Mouse (Mus musculus) lung, adult 18-20 months (tissue): Measurements from ENCODE around the gene Bmp8a.
"Not testable (repeated sequence)": the region's sequence is repeated elsewhere in the genome, so short reads cannot be mapped to it uniquely, and the experiment has no call there.

Source experiments
- DNase-seq, 2 experiments: peaks; one replicate each; pipeline ENCODE4 v3.0.0; 2022; ENCODE audit warnings: mixed read lengths in 2 of 2

Bmp8a gene

GRCm38 (mm10) chr4:123328946-123329345, 14.1 kb downstream of the Bmp8a start:
- no peak for DNase-seq

GRCm38 (mm10) chr4:123327630-123328029, 15.4 kb downstream of the Bmp8a start:
- DNase-seq = no peak

DNA sequence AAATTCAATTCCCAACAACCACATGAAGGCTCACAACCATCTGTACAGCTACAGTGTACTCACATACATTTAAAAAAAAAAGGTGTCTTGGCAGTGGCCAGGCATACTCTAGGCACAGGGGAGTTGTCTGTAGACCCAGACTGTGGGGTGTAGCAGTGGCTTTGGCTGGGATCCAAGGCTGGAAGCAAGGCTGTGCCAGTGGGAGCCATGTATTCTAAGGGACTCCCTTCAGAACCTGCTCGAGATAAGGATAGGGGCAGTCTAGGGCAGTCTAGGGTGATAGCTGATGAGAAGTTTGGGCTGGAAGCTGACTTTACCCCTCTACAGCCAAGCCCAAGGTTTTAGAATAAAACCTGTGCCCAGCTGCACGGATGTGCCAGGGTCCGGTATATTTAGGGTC, 17.0 kb downstream of the Bmp8a start:
- DNase-seq = no peak

GRCm38 (mm10) chr4:123323534-123323933, 19.5 kb downstream of the Bmp8a start, which contains the start of gene Oxct2a:
Gene Oxct2a (minus strand): TSS chr4:123323634.
- DNase-seq = no peak

DNA sequence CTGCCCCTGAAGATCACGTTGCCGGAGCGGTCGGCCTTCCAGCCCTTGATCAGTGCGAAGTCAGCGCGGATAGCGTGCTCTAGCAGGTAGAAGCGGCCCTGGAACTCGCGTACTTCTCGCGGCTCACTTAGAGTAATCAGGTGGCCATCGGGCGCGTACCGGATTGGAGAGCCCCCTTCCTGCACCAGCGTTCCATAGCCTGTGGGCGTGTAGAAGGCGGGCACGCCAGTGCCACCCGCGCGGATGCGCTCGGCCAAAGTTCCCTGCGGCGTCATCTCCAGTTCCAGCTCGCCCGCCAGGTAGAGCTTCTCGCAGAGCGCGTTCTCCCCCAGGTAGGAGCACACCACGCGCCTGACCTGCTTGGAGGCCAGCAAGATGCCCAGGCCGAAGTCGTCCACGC, 20.1 kb downstream of the Bmp8a start:
- not testable (repeated sequence) for DNase-seq

GRCm38 (mm10) chr4:123314497-123314896, 28.6 kb downstream of the Bmp8a start:
- DNase-seq = no peak

DNA sequence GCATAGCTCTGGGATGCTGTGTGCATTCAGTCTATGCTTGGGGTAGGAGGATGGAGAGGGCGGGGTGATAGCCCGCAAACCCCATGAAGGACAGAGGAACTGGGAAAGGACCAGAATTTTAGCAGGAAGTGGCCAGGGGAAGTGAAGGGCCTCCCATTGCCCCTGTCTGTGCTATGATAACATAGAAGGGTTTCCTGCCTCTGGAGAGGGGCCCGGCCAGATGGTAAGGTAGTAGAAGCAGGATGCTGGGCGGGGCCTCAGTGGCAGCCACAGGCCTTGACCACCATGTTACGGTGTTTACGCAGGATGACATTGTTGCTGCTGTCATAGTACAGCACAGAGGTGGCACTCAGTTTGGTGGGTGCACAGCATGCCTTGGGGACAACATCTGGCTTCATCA, 30.0 kb downstream of the Bmp8a start:
- DNase-seq = no peak

GRCm38 (mm10) chr4:123311845-123312244, 31.2 kb downstream of the Bmp8a start:
- no peak for DNase-seq

DNA sequence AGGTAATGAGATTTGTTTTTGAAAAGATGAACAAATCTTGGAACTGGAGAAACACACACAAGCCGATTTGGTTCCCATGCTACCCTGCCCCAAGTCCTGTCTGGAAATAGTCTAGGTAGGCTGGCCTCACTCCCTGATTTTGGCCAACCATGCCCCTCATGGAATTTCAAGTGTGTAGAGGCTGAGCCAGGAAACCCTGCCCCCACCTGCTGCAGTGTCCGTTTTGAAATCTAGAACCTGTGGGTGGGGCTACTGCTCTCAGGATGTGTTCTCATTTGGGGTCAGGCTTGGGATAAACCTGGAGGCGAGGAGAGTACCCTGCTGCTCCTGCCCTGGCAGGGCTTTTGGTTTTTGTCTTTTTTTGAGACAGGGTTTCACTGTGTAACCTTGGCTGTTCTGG, 34.8 kb downstream of the Bmp8a start:
- DNase-seq = peak; percentile 17 to 44

- DNase-seq = no peak
These were observed 36.1 kb downstream of the Bmp8a start for GRCm38 (mm10) chr4:123306999-123307398.

- DNase-seq = peak in 1 of 2 experiments; percentile 31
These were observed 37.3 kb downstream of the Bmp8a start for GRCm38 (mm10) chr4:123305789-123306188.

DNA sequence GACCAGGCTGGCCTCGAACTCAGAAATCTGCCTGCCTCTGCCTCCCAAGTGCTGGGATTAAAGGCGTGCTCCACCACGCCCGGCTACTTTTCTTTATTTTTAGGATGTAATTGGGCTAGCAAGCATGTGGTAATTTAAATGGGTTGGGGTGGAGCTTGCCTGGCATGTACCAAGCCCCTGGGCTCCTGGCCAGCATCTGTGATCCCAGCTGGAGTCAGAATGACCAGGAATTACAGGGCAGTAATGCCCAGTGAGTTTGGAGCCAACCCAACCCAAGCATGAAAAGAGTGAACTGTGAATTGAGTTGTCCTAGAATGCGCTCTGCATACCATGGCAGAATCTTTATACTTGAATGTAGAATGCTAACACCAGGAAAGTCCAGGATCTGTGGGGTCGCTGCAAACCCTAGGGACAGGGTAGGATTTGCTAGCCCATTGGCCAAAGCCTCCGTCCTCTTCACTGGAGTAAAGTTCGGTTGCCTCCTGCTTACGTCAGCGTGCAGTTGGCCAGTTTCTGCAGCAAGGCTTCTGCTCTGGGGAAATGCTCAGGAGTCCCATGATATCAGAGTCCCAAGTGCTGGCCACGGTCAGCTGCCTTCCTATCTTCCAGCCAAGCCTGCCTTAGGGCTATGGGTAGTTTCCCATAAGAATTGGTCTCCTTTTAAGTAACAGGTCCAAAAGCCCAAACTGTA, 43.9 kb downstream of the Bmp8a start:
- no peak for DNase-seq

GRCm38 (mm10) chr4:123298226-123298625, 44.8 kb downstream of the Bmp8a start:
- no peak for DNase-seq

DNA sequence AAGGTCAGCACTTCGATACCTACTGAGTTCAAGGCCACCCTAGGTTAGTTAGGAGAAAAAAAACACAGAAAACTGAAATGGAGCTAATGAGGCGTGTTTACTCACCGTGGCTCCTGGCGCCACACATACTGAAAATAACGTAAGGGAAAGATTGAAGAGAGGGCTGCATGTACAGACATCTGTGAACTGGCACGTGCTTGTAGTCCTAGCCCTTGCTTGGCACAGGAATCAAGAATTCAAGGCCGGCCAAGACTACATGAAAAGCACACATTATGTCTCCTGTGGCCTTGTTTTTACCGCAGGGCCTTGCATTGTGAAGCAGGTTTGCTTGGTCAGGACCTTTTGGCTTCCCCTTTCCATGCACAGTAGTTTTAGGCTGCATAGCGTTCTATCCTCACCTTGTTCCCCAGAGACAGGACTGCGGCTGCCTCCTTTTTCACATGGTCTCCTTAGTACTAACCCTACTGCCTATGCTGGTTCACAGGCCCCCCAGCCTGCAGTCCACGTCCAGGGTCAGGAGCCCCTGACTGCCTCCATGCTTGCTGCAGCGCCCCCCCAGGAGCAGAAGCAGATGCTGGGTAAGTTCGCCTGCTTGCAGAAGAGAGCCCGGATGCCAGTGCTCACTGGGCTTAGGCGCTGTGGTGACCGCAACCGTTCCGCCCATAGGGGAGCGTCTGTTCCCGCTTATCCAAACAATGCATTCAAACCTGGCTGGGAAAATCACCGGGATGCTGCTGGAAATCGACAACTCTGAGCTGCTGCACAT, 45.7 kb downstream of the Bmp8a start:
- no peak for DNase-seq

DNA sequence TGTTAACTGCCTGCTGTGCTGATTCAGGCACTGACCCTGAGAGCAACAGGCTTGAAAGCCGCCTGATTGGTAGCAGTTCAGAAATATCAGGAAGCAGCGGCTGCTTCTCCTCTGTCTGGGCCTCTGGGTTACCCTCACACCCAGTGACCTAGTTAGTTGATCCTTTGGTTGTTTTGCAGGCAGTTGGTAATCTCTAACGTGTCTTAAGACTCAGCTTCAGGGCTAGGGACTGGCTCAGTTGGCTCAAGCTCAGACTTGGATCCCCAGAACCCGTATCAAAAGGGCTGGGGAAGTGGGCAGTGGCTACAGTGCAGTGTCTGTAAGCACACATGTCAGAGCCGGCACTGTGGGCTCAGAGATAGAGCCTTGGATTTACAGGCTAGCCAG, 46.9 kb downstream of the Bmp8a start:
- no peak for DNase-seq

DNA sequence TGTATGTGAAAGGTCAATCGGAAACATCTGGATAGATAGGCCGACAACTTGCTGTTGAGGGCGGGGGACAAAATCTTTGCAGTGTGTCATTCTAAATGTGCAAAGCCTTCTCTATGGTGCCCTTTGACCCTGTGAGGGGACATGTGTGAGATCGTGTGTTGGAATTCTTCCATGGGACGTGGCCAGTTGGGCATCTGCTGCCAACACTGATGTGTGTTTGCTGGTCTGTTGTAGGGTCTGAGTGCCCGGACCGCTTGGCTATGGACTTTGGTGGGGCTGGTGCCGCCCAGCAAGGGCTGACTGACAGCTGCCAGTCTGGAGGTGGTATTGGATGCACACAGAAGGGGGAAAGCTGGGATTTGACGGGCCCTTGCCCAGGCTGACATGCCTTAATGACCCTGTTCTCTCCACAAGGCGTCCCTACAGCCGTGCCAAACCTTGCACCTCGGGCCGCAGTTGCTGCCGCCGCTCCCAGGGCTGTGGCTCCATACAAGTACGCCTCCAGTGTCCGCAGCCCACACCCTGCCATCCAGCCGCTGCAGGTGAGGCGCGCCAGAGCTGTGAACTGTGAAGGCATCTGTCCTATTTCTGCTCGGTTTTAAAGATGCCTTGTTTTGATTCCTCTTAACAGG, 47.4 kb downstream of the Bmp8a start:
- DNase-seq = no peak

DNA sequence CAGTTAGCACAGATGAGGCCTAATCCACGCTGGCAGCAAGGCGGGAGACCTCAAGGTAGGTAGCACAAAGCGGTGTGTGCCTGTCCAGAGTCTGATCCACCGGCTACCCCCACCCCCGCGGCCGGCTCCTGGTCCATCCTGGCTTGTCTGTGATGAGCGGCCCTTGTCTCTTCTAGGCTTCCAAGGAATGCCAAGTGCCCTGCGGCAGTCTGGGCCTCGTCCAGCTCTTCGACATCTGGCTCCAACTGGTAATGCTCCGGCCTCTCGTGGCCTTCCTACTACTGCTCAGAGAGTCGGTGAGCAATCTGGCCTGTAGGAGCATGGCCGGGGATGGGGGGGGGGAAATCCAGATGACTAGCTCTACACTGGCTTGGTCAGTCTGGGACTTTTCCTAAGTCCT, 48.0 kb downstream of the Bmp8a start:
- not testable (repeated sequence) for DNase-seq

- no peak for DNase-seq
These were observed 49.2 kb downstream of the Bmp8a start for GRCm38 (mm10) chr4:123293661-123294443.

DNA sequence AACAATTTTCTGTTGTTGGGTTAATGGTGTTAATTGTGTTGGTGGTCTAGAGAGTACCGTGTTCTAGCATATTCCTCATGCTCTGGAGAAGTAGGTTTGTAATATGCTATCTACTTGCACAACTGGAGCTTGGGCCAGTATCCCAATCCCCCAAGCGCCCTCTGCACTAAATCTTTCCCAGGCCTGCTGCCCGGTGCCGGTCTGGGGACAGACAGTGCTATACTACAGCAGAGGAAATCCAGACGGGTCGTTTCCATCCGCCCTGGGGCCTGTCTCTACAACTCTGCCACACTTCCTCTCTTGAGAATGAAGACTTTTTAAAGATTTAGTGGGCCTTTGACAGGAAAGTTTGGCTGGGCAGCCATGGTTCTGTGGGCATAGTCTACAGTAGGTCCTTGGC, 50.1 kb downstream of the Bmp8a start:
- no peak for DNase-seq

- no peak for DNase-seq
These were observed 50.7 kb downstream of the Bmp8a start for GRCm38 (mm10) chr4:123292390-123292789.

DNA sequence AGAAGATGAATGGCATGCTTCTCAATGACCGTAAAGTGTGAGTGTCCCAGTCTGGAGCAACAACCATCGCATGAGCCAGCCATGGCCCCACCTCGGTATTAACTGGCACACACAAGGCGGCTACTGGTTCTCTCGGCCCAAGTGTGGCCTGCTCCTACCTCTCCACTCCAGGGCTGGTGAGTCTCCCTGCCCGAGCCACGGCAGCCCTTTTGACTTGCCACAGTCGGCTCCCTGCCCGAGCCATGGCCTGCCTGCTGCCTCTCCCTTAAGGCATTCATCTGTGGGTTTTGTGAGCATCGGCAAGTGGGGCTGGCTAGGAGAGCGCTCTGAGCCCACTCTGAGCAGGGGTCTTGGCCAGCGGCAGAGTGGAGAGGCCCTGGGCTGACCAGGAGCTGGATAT, 54.0 kb downstream of the Bmp8a start:
- no peak for DNase-seq

DNA sequence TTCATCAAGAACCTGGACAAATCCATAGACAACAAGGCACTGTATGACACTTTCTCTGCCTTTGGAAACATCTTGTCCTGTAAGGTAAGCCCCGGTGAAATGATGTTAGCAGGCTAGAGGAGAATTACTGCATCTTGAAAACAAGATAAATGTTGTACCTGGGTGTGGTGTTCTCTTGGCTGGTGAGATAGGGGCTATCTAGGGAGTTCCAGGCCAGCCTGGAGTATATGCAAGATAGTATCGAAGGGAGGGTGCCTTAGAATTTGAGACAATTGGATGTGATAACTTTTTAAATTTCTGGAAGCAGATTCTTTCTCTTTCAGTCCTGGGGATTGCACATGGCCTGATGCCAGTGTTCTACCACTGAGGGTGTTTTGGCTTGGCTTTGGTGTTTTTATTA, 56.3 kb downstream of the Bmp8a start:
- no peak for DNase-seq
